Mouse (Mus musculus) urinary bladder, postnatal 0 days (tissue): ENCODE data around the gene Lrrc7. TPM values are rescaled to one million over a fixed set of nuclear protein-coding genes. Genes with fewer than 3 reads are reported as not detected.

Experiments
- polyA plus RNA-seq: library from polyadenylated mRNA; unstranded; fragments of >200 nt; fragmentation: Nextera tagmentation; extraction: Ambion mirVana; gene quantifications from 2 replicates; pipeline ENCODE4 v1.2.1, GENCODE M21; 2015

Lrrc7 gene
- polyA plus RNA-seq: 0.87 and 0.96 TPM in 2 replicates

DNA sequence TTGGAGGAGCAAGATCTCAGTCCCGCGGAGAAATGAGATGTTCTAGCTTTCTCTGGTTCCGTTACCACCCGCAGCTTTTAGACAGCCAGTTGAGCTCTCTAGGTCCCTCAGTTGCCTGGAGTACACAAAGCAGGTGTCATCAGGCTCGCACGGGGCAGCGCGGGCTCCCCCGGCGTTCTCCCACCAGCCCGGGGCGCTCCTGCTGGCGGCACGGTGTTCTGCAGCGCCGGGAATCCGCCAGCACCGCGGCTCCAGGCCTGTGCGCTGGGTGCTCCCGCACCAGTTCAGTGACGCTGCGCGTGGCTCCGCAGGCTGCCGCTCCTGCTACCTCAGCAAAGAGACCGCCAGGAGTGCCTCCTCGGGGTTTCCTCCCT is at the start of gene Lrrc7:
Gene Lrrc7, minus strand, starts transcription at position 235 of the 374 bp plus-strand sequence.

DNA sequence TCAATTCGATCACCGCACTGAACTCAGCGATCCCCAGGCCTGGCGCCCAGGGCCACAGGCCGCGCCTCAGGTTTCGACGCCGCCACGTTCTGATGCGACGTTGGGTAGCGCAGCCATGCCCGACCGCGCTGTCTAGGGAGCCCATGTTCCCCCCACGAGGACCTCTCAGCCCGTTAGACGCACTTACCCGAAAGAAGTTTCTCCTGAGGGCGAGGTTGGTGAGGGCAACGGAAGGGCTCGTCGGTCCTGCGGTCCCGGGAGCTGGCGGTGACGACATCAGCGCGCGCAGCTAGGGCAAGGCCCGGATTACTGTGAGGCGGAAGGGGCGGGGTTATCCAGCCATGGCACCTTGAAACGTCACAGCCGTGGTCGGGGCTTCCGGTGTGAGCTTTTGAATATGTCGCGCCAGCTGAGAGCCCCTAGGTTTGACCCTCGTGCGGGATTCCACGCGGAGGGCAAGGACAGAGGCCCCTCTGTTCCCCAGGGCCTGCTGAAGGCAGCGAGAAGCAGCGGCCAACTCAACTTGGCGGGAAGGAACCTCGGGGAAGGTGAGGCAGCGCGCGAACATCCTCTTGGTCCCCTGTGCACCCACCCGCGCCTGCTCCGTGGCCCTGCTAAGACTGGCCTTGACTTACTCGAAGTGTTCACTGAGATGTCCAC is 525.6 kb downstream of the Lrrc7 start, which contains the start of the genes Srsf11 and Lrrc40:
Gene Srsf11, minus strand, starts transcription at position 311 of the 660 bp plus-strand sequence.
Gene Lrrc40, plus strand, starts transcription at position 334 of the 660 bp plus-strand sequence.

